Mouse (Mus musculus) fat pad, adult 2 months (tissue): ENCODE measurements at regions not wholly inside any gene's neighbourhood (a gene's known extent, or its start where the extent isn't known, plus 50 kb on each side); places are given as distances from the start of the nearest gene placed in this dataset.

Source experiments
- DNase-seq: peaks from one replicate; pipeline ENCODE4 v3.0.0-alpha.2; 2011; ENCODE audit warnings: low read depth, low spot score; ENCODE audit errors: extremely low read depth

- no peak for DNase-seq
Observed at GRCm38 (mm10) chr10:56587205-56587604, 210.1 kb downstream of the Gja1 start.

- no peak for DNase-seq
Observed at GRCm38 (mm10) chr10:56597382-56597781, 220.3 kb downstream of the Gja1 start.

DNA sequence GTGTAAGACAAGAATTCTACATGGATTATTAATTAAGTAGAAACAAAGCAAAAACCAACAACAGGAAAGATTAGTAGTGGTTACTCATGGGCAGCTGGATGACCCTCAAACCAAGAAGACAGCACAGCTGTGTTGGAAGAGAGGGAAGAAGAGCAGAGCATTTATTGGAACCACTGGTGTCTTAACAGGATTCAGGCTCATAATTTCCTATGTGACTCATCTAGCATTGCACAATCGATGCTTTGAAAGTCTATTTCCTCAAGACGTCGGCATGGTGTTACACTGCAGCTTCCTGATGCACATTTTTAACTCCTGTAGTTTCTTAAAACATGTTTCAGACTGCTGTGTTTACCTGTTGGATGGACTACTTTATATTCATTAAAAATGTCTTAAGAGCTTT lies 221.1 kb downstream of the Gja1 start:
- no peak for DNase-seq

DNA sequence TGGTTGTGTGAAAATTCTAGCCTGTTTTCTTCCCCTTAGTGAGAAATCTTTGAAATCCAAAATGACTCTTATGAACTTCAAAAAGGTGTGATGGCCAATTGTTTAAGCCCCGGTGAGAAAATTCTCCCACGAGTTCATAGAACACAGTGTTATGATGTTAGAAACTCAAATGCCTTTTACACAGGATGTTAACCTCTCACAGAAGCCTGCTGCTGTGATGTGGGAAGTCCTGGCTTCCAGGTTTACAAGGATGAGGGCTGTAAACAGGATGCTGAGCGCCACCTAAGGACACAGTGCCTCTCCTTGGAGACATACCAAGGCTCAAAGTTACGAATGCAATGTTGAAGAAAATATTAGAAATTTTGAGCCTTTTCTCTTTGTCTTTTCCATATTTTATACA lies 222.8 kb downstream of the Gja1 start:
- DNase-seq = no peak

GRCm38 (mm10) chr10:56611564-56612288 lies 234.6 kb downstream of the Gja1 start:
- DNase-seq = no peak

DNA sequence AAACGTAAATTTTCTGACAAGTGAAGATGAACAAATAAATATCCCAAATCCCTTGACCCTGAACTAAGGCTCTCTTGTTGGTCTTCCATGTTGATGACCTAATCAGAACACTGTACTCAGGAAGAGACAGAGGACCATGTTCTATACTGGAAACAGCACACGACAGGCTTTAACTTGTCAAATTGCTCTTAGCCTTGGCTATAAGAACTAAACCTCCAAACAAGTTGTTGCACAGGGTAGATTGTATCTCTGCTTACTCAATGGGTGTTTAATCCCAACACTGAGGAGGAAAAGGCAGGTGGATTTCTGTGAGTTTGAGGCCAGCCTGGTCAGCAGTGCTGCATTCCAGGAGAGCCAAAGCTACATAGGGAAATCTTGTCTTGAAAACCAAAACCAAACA lies 265.5 kb downstream of the Gja1 start:
- peak; percentile 86 for DNase-seq

DNA sequence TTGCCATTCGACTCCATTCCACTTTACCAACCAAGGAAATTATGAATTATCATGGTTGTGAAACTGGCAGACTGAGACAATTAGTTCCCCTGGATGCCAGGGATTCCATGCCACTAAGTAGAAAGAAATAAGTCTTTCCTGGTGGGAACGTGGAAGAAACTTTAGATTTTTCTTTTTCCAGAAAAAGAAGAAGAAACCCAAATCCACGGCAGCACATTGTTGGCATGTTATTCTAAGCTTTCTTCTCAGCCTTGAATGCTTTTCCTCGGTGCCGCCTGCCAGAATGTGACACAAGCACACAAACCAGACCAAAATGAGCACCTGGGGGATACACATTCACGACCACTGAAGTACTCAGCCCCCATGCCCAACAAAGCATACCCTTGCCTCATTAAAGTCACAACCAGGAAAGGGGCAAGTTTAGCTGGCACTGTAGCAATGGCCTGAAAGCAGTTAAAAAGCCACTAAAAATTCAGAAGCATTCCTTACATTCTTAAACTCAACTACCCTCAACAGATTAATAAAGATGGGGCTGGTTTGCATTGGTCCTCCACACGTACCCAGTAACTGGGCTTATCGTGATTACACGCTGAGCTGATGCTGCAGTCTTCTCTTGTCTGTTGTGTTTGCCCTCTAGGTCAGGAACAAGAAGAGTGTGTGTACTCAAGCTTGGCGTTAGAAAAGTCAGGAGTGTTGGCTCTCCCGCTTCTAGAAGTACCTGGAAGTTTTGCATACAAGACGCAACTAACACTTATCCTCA lies 266.4 kb downstream of the Gja1 start:
- no peak for DNase-seq

DNA sequence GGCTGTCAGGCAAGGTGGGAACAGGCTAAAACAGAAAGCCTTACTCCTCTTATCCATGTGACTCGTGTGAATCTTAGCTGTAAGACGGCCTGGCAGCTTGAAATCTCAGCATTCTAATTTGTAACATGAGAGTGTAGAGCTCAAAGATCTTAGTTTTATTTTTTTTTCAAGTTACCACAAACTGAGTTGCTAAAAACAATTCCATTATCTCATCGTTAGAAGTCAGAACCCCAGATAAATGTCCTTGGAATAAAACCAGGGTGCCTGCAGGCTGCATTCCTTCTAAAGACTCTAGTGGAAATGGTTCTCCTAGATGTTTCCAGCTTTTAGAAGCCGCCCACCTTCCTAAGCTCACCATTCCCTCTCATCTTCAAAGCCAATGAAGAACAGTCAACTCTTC lies 283.4 kb downstream of the Gja1 start:
- no peak for DNase-seq

GRCm38 (mm10) chr10:56673919-56674318 lies 296.8 kb downstream of the Gja1 start:
- no peak for DNase-seq

DNA sequence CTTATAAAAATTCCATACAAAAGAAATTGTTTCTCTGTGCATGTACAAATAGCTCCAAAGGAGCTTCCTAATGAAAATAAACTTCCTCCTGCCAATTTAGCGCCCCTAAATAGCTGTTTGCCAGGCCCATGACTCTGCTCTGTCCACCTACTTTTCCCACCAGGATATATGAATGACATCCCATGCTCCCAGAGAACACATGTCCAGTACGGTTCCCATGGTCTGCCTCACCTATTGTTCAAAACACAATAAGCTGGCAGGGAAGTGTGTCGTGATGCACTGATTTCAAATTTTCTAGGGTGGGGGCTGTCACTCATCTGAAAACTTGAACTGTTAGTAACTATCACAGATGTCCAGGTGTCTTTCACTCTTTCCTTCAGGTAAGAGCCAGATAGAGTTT lies 305.8 kb downstream of the Gja1 start:
- DNase-seq = no peak

- no peak for DNase-seq
Observed at GRCm38 (mm10) chr10:56685655-56686250, 308.6 kb downstream of the Gja1 start.

- no peak for DNase-seq
Observed at GRCm38 (mm10) chr10:56691467-56691866, 314.3 kb downstream of the Gja1 start.

GRCm38 (mm10) chr10:56695100-56695499 lies 318.0 kb downstream of the Gja1 start:
- no peak for DNase-seq

DNA sequence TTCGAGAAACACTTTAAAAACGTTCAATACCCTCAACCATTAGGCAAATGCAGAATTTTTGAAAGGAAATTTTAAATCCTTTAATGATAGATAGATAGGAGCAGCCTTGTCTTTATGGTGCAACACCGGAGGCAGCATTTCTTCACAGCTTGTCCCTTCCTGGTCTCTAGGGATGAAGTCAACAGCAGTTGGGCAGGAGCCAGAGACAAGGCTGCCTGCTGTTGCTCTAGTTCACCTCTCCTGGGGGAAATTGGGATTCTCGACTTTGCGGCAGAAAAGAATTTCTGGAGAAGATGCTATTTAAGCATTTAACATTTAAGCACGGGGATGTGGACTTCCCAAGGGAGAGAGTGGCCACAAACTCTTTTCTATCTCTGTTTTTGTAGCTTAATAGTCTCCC lies 323.0 kb downstream of the Gja1 start:
- DNase-seq = no peak

GRCm38 (mm10) chr10:56708411-56708810 lies 331.3 kb downstream of the Gja1 start:
- no peak for DNase-seq

DNA sequence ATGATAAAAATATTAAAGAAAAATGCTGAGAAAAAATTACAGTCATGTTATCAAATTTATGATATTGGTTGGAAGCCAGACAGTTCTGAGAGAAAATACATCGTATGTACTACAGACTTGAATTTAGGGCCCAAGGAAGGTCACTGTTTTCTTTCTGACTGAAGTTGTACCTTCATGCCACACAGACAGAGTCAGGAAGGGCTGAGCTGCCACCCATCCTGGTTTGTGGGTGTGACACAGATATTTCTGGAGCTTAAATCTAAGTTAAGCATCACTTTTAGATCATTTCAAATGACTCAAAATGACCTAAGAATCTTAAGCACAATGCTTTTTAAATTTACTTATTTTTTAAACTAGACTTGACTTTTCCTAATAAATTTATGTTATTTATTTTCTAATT lies 331.8 kb downstream of the Gja1 start:
- DNase-seq = no peak

- DNase-seq = no peak
Observed at GRCm38 (mm10) chr10:56712611-56713105, 335.5 kb downstream of the Gja1 start.

GRCm38 (mm10) chr10:56737073-56737472 lies 359.9 kb downstream of the Gja1 start:
- no peak for DNase-seq

DNA sequence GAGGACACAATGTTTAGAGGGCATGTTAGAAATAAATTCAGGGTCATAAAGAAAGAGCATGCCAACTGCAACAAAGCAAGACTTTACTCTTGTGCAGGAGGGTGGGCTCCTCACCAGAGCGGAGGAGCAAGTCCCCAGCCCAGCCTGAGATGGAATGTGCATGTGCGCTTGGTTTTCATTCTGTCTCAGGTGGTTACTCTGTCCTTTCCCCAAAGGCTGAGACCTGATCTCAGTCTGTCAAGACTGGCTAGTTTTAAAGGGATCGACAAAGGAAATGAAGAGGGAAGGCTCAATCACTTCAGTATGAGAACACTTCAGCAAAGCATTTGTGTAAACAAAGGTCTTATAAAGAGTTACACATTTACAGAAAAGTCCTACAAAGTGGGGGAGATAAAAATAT lies 362.5 kb downstream of the Gja1 start:
- no peak for DNase-seq

DNA sequence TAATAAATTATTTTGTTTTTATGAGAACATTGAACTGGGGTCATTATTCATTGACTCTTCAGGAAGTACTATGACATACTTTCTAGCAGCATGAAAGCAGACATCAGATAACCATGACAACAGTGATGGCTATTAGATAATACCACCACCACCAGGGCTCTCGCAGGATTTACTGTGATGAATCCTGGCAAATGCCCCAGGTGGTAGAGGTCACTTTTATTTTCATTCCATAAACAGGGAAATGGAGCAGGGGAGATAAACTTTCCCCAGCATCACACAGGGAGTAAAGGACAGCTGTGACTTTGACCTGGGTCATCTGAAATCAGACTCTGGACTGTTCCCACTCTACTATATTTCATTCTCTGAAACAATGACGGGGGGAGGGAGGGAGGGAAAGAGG lies 375.0 kb downstream of the Gja1 start:
- no peak for DNase-seq

DNA sequence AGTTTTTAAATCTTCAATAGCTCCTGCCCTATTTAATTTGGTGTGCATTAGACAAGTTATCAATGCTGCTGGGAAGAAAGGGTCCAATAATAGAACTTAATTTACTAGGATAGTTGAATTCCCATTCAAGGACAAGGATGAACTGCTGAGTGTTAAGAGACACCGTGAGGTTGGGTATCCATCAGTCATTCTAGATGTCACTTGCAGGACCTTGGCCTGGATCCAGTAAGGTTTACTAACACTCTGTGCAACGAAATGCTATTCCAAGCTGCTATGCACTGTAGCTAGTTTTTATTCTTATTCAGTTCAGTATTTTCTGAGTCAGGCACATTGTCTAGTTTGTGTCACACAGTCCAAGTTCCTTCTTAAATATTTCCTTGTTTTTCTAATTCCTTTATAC lies 376.4 kb downstream of the Gja1 start:
- DNase-seq = no peak

- no peak for DNase-seq
Observed at GRCm38 (mm10) chr10:56754546-56755175, 377.5 kb downstream of the Gja1 start.
